Mouse (Mus musculus) natural killer cell, adult 2 months (primary cell): ENCODE data around the gene Cpsf2.
"Not testable (repeated sequence)": the region's sequence is repeated elsewhere in the genome, so short reads cannot be mapped to it uniquely, and the experiment has no call there.

Experiments used
- DNase-seq, 2 experiments: peaks; one replicate each; pipeline ENCODE4 v3.0.0; 2022; ENCODE audit warnings: low spot score in 2 of 2

The Cpsf2 gene

DNA sequence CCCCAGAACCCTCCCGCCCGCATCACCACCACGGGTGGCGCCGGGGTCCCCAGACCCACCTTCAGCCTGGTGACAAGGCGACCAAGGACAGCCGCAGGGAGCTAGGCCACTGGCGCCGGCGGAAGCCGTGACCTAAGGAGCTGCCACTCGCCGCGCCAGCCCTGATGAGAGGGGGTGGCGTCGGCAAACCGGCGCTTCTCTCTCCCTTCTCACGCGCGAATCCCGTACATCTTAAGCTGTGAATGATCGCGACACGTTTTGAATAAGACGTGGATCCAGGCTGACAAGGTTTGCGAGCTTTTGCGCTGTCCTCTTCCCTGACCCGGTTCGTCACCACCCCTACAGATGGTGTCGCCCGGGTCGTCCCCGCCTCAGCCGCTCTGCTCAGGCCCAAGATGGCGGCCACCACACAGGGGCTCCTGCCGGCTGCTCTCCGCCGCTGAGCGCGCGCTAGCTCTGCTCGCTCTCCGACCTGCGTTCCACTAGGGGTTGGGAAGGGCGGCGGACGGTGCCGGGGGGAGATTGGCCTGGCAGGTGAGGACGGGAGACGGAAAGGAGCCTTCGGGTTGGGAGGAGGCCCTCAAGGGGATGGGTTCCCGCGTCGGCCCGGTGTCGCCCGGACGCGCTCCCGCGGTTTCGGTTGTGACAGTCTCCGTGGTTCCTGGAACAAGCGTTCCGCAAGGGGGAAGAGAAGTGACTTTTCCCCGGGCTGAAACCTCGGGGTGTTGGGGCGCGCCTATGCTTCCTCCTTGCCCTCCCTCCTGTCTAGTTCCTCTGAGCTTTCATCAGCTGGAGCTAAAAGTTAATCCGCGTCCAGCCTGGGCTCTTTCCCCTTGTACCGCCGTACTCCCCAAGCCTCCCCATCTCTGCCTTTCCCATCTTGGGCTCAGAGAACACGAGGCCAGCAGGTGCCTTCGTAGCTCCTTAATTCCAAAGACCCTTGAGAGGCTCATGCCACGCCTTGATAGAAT, at the start of gene Cpsf2:
Gene Cpsf2, plus strand, starts transcription at position 388 of the 971 bp plus-strand sequence.
- DNase-seq: peak; percentile 81 to 85

- no peak for DNase-seq
Measured at GRCm38 (mm10) chr12:101928423-101928822, 47.4 kb upstream of the Cpsf2 start.

GRCm38 (mm10) chr12:101935223-101935622, 40.6 kb upstream of the Cpsf2 start:
- no peak for DNase-seq

DNA sequence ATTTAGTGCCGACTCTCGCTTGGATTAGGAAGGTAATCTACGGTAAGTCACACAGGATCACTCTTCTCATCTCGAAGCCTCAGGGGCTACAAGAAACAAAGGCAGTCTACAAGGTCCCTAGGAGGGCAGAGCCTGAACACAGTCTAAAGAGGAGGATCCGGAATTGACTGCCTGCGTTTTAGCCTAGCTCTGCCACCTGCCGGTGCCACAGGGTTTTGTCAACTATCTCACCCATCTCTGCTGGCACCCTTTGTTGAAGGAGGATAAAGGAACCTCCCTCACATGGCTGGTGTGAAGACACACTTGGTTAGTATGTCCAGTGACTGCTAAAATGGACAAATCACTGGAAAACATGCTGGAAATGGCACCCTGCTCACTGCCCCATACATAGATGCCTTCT, 38.2 kb upstream of the Cpsf2 start:
- no peak for DNase-seq

DNA sequence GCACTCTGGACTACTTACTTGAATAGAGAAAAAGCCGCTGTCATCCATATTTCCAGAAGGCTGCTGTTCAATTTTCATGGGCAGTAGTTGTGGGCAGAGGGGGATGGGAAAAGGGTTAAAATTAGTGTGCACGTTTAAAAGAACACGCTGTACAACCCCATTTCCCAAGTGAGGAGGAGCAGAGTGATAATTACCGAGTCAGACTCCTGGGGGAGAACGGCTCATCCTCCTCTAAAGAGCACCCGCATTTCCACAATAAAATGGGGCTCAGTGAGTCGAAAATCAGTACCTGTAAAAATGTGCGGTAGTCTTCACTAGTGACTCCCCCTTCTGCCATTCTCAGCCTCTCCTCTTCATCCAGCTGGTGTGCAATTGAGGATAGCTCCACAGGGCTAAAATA, 27.8 kb upstream of the Cpsf2 start:
- no peak for DNase-seq

DNA sequence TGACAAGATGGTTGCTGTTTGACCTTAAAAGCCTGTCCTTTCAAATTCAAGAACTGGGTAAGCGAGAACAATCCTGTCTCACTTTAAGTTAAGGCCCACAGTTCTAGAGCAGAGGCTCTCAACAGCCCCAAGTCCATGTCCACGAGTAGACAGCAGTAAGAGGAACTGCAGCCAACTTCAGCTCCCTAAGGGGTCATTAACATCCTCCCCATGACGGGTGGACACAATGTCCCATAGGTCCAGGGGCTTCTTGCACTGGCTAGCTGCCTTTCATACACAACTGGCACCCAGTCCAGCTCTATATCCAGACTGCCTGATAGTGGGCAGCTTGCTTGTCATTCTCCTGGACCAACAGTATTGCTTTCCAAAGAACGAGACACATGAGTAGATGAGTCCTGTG, 27.0 kb upstream of the Cpsf2 start:
- no peak for DNase-seq

- not testable (repeated sequence) for DNase-seq
Measured at GRCm38 (mm10) chr12:101955821-101956220, 20.0 kb upstream of the Cpsf2 start.

- no peak for DNase-seq
Measured at GRCm38 (mm10) chr12:101957079-101957941, 18.5 kb upstream of the Cpsf2 start.

DNA sequence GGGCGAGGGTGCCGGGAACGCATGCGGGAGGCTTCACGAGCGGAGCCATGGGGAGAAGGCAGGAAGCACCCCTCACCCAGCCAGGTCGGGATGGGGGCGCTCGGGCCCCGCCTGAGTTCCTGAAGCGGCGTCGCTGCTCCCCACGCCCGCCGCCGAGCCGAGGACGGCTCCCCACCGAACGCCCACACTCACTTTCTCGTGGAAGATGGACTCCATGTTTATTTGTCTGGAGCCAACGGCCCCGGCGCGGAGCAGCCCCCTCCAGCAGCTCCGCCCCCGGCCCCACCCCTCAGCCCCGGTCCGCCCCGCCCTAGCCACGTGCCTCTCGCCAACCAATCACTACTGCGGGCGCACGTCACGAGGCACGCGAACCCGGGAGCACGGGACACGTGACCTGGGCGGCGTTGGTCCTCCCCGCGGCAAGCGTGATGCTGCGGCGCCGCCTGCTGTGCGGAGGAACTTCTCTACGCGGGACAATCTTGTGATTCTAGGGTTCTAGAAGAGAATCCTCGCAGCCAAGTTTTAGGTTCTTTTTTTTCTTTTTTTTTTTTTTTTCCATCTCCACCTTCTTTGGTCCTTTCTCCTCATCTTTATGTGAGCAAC, 17.7 kb upstream of the Cpsf2 start, which contains the start of gene Atxn3:
Gene Atxn3, minus strand, starts transcription at position 305 of the 603 bp plus-strand sequence.
- peak; percentile 94 to 96 for DNase-seq

- no peak for DNase-seq
Measured at GRCm38 (mm10) chr12:101958556-101958955, 17.2 kb upstream of the Cpsf2 start.

DNA sequence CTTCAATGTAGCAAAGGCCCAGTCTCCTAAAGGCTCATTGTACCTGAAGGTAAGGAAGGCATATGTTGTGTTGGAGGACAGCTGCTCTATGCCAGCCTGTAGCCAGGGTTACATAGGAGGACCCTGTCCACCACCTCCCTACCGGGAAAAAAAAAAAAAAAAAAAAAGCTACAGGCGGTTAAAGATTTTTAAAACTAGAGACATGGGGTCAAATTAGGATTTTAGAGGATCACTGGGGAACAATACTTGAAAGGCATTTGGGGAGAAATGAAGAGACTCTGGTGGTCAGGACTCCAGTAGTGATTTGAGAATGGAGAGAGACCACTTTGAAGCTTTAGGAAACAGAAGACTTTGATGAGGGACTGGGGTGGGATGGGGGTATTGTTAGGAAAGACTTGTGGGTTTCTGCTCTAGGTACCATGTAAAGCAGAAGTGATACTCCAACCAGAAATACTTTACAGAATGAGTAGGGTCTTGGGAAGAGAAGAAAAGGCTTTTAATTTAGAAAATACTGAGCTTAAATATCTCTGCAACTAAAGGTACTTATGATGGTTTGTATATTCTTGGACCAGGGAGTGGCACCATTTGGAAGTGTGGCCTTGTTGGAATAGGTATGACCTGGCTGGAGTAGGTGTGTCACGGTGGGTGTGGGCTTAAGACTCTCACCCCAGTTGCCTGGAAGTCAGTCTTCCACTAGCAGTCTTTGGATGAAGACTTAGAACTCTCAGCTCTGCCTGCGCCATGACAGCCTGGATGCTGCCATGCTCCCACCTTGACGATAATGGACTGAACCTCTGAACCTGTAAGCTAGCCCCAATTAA, 16.6 kb upstream of the Cpsf2 start:
- DNase-seq: not testable (repeated sequence)

- DNase-seq: no peak
Measured at GRCm38 (mm10) chr12:101971311-101971710, 4.5 kb upstream of the Cpsf2 start.

DNA sequence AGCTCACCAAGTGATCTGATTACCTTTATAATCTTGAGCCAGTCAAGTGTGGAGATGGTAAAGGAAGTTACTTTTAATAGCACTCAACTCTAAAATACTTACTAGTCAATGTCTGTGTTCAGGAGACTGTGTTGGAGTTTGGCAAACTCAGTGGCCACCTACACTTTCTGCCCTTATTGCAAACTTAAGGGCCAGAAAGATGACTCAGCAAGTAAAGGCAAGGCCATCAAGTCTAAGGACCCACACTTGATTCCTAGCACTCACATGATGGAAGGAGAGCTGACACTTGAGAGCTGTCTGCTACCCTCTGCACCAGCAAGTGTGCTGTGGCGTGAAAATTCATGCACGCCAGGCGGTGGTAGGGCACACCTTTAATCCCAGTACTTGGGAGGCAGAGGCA, 3.6 kb upstream of the Cpsf2 start:
- DNase-seq: no peak

GRCm38 (mm10) chr12:101974571-101974970, 1.2 kb upstream of the Cpsf2 start:
- DNase-seq: no peak

DNA sequence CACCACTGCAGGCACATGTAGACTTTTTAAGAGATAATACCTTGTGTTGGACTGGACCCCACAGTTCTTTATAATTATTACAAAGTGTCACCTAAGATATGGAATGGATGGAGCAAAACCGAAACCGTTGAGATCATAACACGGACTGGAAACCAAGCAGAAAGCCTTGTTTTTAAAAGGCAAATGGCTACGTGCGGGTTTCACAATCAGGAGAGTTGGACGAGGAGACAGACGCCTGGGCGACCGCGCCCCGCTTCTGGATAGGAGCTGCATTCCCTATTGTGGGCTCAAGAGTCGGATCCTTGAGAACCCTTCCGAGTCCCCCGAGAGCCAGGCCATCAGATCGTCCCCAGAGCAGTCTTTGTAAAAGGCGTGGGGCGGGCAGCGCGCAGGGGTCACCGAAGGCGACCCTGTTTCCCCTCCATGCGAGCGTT, 604 bp upstream of the Cpsf2 start:
- no peak for DNase-seq

DNA sequence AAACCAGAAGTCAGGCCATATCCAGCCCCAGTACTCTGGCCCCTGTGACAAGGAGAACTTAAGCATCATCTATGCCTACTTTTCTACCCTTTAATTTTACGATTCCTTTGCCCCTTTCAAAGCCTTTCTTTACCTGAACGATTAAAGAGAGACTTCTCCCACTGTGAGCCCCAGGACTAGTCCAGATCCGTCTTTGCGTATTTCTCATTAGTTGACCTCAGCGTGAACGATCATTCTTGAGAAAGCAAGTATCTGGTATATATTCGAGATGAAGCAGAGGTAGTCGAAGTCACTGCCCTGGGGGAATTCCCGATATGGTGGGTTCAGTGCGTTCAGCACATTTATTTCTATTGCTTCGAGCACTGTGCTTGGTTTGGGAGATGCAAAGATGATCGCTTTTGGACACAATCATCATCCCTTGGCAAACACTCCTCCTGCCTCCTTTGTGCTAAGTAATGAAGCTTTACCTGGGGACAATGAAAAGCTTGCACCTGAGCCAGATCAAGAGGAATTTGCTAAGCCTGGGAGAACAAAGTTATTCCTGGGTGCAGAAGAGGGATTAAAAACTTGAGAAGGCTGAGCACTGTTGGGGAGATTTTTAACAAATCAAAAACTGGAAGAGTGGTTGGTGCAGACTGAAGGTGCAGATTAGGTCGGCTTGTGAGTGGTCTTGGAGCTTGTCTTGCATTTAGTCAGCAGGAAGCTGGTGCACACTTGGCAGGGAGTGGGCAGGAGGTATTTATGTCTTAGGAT, 1.0 kb downstream of the Cpsf2 start:
- peak in 1 of 2 experiments; percentile 12 for DNase-seq

DNA sequence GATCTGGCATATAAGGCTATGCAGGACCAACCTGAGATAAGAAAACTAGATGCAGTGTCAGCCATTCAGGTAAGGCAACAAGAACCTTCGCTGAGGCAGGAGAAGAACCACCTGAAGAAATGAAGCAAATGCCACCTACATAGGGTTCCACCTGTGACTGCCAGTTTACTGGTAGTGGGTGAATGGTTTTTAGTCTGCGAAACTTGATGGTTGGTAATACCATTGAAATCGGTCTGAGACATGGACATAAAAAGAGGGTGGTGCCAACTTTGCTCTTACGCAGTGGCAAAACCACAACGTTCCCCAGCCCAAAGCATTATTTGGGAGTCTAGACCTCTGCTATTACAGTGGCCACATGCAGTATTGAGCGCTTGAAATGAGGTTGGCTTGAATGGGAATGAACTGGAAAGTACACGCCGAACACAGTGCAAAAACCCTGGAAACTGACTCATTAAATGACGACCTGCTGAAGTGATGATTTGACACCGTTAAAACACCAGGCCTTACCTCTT, 1.7 kb downstream of the Cpsf2 start:
- DNase-seq: no peak

GRCm38 (mm10) chr12:101978162-101978561, 2.4 kb downstream of the Cpsf2 start:
- no peak for DNase-seq

DNA sequence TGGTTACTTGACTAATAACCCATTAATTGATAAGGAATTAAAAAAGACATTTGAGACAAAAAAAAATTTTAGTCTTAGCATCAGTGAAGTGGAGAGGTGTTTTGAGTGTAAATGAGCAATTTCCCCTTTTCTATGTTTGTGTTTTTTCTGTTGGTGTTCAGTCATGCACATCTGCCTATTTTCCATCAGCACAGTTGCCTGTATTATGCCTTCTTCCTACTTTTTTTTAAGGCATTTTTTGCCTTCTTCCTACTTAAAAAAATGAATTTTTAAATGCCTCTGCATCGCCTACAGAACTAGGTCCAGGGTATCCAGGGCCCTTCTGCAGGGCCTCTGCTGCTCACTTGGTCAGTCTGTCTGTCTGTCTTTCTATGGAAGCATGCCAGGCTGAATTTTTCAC, 2.8 kb downstream of the Cpsf2 start:
- no peak for DNase-seq

GRCm38 (mm10) chr12:101979213-101979750, 3.5 kb downstream of the Cpsf2 start:
- no peak for DNase-seq
